ENCODE assay signal across 28 mouse cellular contexts in the genomic region with DNA sequence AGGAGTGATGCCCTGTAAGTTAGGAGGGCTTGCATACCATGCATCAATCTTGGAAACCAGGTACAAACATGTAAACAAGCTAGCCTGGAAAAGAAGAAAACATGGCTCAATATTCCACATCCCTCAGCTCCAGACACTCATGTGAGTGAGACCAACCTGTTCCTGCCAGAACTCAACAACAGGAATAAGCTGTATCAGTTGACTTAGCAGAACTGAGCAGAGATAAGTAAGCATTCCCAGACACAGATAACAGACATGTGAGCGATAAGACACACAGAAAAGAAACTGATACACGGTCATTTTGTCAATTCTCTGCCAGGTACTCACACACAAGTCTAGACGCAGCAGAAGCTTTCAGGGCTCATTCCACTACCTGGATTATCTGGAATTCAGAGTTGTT.
"Had no signal": no experiment of that assay in that cellular context is flagged by ENCODE, and none has a peak within 500 bp of the region (broad histone marks: within the 10 kb centered on the region; RNA-seq: fewer than 3 reads in every experiment).

No protein-coding gene starts in this region.

- H3K9me3 ChIP-seq: embryonic facial prominence, embryonic 10.5 days; embryonic facial prominence, embryonic 12.5 days; embryonic facial prominence, embryonic 13.5 days; embryonic facial prominence, embryonic 15.5 days; forebrain, embryonic 10.5 days; forebrain, embryonic 12.5 days; forebrain, embryonic 13.5 days; forebrain, embryonic 15.5 days had no signal

- H3K27ac ChIP-seq: embryonic facial prominence, embryonic 10.5 days; embryonic facial prominence, embryonic 12.5 days; embryonic facial prominence, embryonic 13.5 days; embryonic facial prominence, embryonic 15.5 days; forebrain, embryonic 10.5 days; forebrain, embryonic 12.5 days; forebrain, embryonic 13.5 days; forebrain, embryonic 15.5 days; gastrocnemius, adult 2 months had no signal

- ATAC-seq: forebrain, embryonic 13.5 days; forebrain, embryonic 14.5 days; forebrain, embryonic 15.5 days; forebrain, embryonic 16.5 days; forebrain, postnatal 0 days had no signal

- H3K4me2 ChIP-seq: embryonic facial prominence, embryonic 12.5 days; embryonic facial prominence, embryonic 13.5 days; embryonic facial prominence, embryonic 15.5 days; forebrain, embryonic 12.5 days; forebrain, embryonic 13.5 days; forebrain, embryonic 15.5 days had no signal

- H3K36me3 ChIP-seq: embryonic facial prominence, embryonic 10.5 days; embryonic facial prominence, embryonic 12.5 days; embryonic facial prominence, embryonic 13.5 days; embryonic facial prominence, embryonic 15.5 days; forebrain, embryonic 10.5 days; forebrain, embryonic 12.5 days; forebrain, embryonic 15.5 days had no signal

- H3K4me1 ChIP-seq: embryonic facial prominence, embryonic 10.5 days; embryonic facial prominence, embryonic 12.5 days; embryonic facial prominence, embryonic 13.5 days; embryonic facial prominence, embryonic 15.5 days; forebrain, embryonic 10.5 days; forebrain, embryonic 12.5 days; forebrain, embryonic 13.5 days; forebrain, embryonic 15.5 days had no signal

- H3K9ac ChIP-seq: embryonic facial prominence, embryonic 12.5 days; embryonic facial prominence, embryonic 13.5 days; embryonic facial prominence, embryonic 15.5 days; forebrain, embryonic 12.5 days; forebrain, embryonic 13.5 days; forebrain, embryonic 15.5 days; forebrain, postnatal 0 days had no signal

- H3K4me3 ChIP-seq: embryonic facial prominence, embryonic 10.5 days; embryonic facial prominence, embryonic 12.5 days; embryonic facial prominence, embryonic 13.5 days; embryonic facial prominence, embryonic 15.5 days; erythroblast, embryonic 14.5 days; forebrain, embryonic 10.5 days; forebrain, embryonic 12.5 days; forebrain, embryonic 13.5 days; forebrain, embryonic 15.5 days; gastrocnemius, adult 2 months had no signal

- DNase-seq: cerebellum, adult 2 months; cerebellum, adult 8-10 months; cerebellum, adult 9-10 months; cerebellum, adult 9-11 months; cerebellum, postnatal 10 days; cerebellum, postnatal 14 days; cerebellum, postnatal 25 days; cerebellum, postnatal 36 days; embryo, embryonic 11 days; forebrain, postnatal 0 days; gastrocnemius, adult 2 months; gastrocnemius, postnatal 10 days; gastrocnemius, postnatal 14 days; gastrocnemius, postnatal 25 days; gastrocnemius, postnatal 36 days; heart, adult 11 months; heart, adult 18-20 months had no signal

- H3K27me3 ChIP-seq: embryonic facial prominence, embryonic 12.5 days; embryonic facial prominence, embryonic 13.5 days; embryonic facial prominence, embryonic 15.5 days; forebrain, embryonic 12.5 days; forebrain, embryonic 13.5 days; forebrain, embryonic 15.5 days had no signal
